In genomic region chr15:36879587-36879986, GRCm38 (mm10) we compare ENCODE assay signal across 14 mouse cellular contexts.
DNase-seq lines count a peak whose midpoint lies in the region; ATAC-seq and TF ChIP-seq lines count a peak whose summit lies in the region.
"Had no signal": no experiment of that assay in that cellular context is flagged by ENCODE, and none has a peak within 500 bp of the region (broad histone marks: within the 10 kb centered on the region; RNA-seq: fewer than 3 reads in every experiment).

No protein-coding gene starts in this region.

- 63% methylated on average over 7 of the region's 7 CpGs for WGBS in kidney, adult 2 months
- 61% methylated on average over 7 of the region's 7 CpGs for WGBS in liver, embryonic 15.5 days (ENCODE audit: insufficient replicate concordance)

- peak overlapping the region; percentile 20 for H3K27ac ChIP-seq in kidney, adult 2 months (ENCODE audit: insufficient read depth, low read depth, low read length)
- no peak overlapping the region; the same call in 1 of the 2 replicates for H3K27ac ChIP-seq in brown adipose tissue, adult 24 weeks (replicated peaks; ENCODE audit: low read depth, low read length)
- H3K27ac ChIP-seq in liver, embryonic 15.5 days (replicated peaks): no peak overlapping the region
- H3K27ac ChIP-seq: embryonic facial prominence, embryonic 15.5 days; layer of hippocampus, adult 2 months; limb, embryonic 12.5 days had no signal

- DNase-seq in kidney, adult 2 months: peak; percentile 55
- DNase-seq in kidney, adult 18-20 months: no peak
- DNase-seq in 416B (ENCODE audit: low read depth) (peak; percentile 79), adipocyte (ENCODE audit: low spot score) (no peak)
- DNase-seq in frontal cortex, postnatal 10 days (ENCODE audit: low spot score in 2 of 2): no peak
- no peak for DNase-seq in adrenal gland, adult 18-20 months (ENCODE audit: low spot score in 2 of 2)
- DNase-seq: cerebellum, adult 11 months; thymus, adult 18-20 months had no signal

- TF ChIP-seq POLR2A in kidney, adult 2 months (IDR thresholded peaks at IDR 0.05; ENCODE audit: low read depth, low read length): no peak

- H3K4me1 ChIP-seq in kidney, adult 2 months (ENCODE audit: control insufficient read depth, insufficient read depth, low read length): peaks cover 35% of the 10 kb centered on the region
- H3K4me1 ChIP-seq in brown adipose tissue, adult 24 weeks (ENCODE audit: control insufficient read depth, insufficient read depth, insufficient read length, low read length): peaks cover 10% of the 10 kb centered on the region
- H3K4me1 ChIP-seq in liver, embryonic 15.5 days (replicated peaks): peaks cover 7% of the 10 kb centered on the region; the same call in 1 of the 2 replicates

- no peaks in the 10 kb centered on the region for H3K9me3 ChIP-seq in liver, embryonic 15.5 days (replicated peaks)
- H3K9me3 ChIP-seq: embryonic facial prominence, embryonic 15.5 days; hindbrain, embryonic 10.5 days; limb, embryonic 12.5 days had no signal

- no peaks in the 10 kb centered on the region for H3K36me3 ChIP-seq in kidney, adult 2 months (ENCODE audit: control insufficient read depth, insufficient read depth, low read length)
- H3K36me3 ChIP-seq in liver, embryonic 15.5 days (replicated peaks): no peaks in the 10 kb centered on the region
- H3K36me3 ChIP-seq: embryonic facial prominence, embryonic 15.5 days; hindbrain, embryonic 10.5 days; limb, embryonic 12.5 days had no signal

- no peak overlapping the region for H3K9ac ChIP-seq in liver, embryonic 15.5 days
- H3K9ac ChIP-seq: embryonic facial prominence, embryonic 15.5 days; limb, embryonic 12.5 days had no signal

- H3K27me3 ChIP-seq in kidney, adult 2 months (replicated peaks; ENCODE audit: control insufficient read depth, insufficient read depth, low read length): no peaks in the 10 kb centered on the region
- H3K27me3 ChIP-seq in liver, embryonic 15.5 days: no peaks in the 10 kb centered on the region
- H3K27me3 ChIP-seq: embryonic facial prominence, embryonic 15.5 days; limb, embryonic 12.5 days had no signal

- H3K4me3 ChIP-seq in kidney, adult 2 months (ENCODE audit: insufficient read depth, low read depth, low read length): no peak overlapping the region
- H3K4me3 ChIP-seq in brown adipose tissue, adult 24 weeks (ENCODE audit: insufficient read depth, low read depth, low read length): 0 out of 2 replicates have a peak overlapping the region, but pooled peaks have one; percentile 5
- peak overlapping the region; percentile 12; the same call in 1 of the 2 replicates for H3K4me3 ChIP-seq in liver, embryonic 15.5 days (replicated peaks)
- H3K4me3 ChIP-seq: embryonic facial prominence, embryonic 15.5 days; hindbrain, embryonic 10.5 days; layer of hippocampus, adult 2 months; limb, embryonic 12.5 days had no signal

- TF ChIP-seq CTCF in kidney, adult 2 months (conservative IDR thresholded peaks at IDR 0.05; ENCODE audit: insufficient read depth, insufficient read length, low read depth, low read length): no peak

- 0 out of 2 replicates have a peak, but pooled peaks have one; percentile 20 for ATAC-seq in liver, embryonic 15.5 days (ENCODE audit: insufficient read depth)

- peak overlapping the region; percentile 18; the same call in 1 of the 2 replicates for H3K4me2 ChIP-seq in liver, embryonic 15.5 days
- H3K4me2 ChIP-seq: embryonic facial prominence, embryonic 15.5 days; limb, embryonic 12.5 days had no signal

Comparison
In these comparisons a context has a peak if more than half of its experiments do, and no peak if none do; other contexts are left out.
1. DNase-seq: peak in kidney, adult 2 months (single experiment) and 416B (single experiment); none in kidney, adult 18-20 months (single experiment), frontal cortex, postnatal 10 days (0 of 2), adipocyte (single experiment) and adrenal gland, adult 18-20 months (0 of 2).